Mouse (Mus musculus) lung, postnatal 0 days (tissue): ENCODE results near the gene Ogdh.

Source experiments
- CTCF ChIP-seq: IDR thresholded peaks from 2 replicates; pipeline ENCODE4 v1.5.1; 2016; ENCODE audit warnings: antibody characterized with exemption, mild to moderate bottlenecking
- EP300 ChIP-seq: IDR thresholded peaks from 2 replicates; pipeline ENCODE4 v1.6.1; 2016; ENCODE audit warnings: antibody characterized with exemption, mild to moderate bottlenecking, control low read depth

DNA sequence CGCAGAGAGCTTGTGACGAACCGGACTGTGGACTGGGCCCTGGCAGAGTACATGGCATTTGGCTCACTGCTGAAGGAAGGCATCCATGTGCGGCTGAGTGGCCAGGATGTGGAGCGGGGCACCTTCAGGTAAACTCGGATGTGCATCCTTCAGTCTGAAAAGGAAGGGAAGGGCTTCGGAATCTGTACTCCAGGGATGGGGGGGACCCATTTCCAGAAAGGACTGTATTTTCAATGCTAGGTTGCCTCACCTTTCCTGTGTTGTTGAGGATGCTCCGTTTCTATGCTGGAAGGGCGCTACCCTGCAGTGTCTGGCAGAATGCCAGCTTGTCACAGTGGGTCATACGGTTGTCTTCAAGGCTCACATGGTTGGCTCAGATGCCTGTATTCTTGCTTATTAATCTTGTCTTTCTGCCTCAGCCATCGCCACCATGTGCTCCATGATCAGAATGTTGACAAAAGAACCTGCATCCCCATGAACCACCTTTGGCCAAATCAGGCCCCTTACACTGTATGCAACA lies 57.3 kb downstream of the Ogdh start:
- TF ChIP-seq CTCF, result no peak
- no peak for TF ChIP-seq EP300
